Mouse (Mus musculus) liver, embryonic 16.5 days (tissue): ENCODE data around the gene Krt82. TPM values are rescaled to one million over a fixed set of nuclear protein-coding genes. Genes with fewer than 3 reads are reported as not detected.
"Not testable (repeated sequence)": the region's sequence is repeated elsewhere in the genome, so short reads cannot be mapped to it uniquely, and the experiment has no call there.

Experiments used
- ATAC-seq: fragments of 200-750 bp; cut with Nextera tagmentation; 2 replicates; pipeline ENCODE4 v1.8.0; 2017; ENCODE audit warnings: low read depth, mild to moderate bottlenecking, moderate number of reproducible peaks, moderate library complexity
- H3K27ac ChIP-seq: fragments of 300-500 bp; sonication (generic); 2 replicates; pipeline ENCODE4 v1.5.1; 2014; ENCODE audit warnings: mild to moderate bottlenecking, low read length
- H3K27me3 ChIP-seq: fragments of 300-500 bp; sonication (generic); 2 replicates; pipeline ENCODE4 v1.6.1; 2014; ENCODE audit warnings: low read depth, low read length, mixed read lengths; ENCODE audit not compliant: control insufficient read depth, insufficient read depth
- H3K36me3 ChIP-seq: fragments of 300-500 bp; sonication (generic); 2 replicates; pipeline ENCODE4 v1.6.1; 2014; ENCODE audit warnings: mild to moderate bottlenecking; ENCODE audit not compliant: control insufficient read depth, insufficient read depth
- H3K4me1 ChIP-seq: fragments of 300-500 bp; sonication (generic); 2 replicates; pipeline ENCODE4 v1.6.1; 2014; ENCODE audit warnings: low read depth, low read length, mixed read lengths; ENCODE audit not compliant: control insufficient read depth
- H3K4me2 ChIP-seq: fragments of 300-500 bp; sonication (generic); 2 replicates; pipeline ENCODE4 v1.6.1; 2014; ENCODE audit warnings: low read depth, low read length, mixed read lengths
- H3K4me3 ChIP-seq: fragments of 300-500 bp; sonication (generic); 2 replicates; pipeline ENCODE4 v1.5.1; 2014; ENCODE audit warnings: low read depth, mild to moderate bottlenecking, low read length
- H3K9ac ChIP-seq: fragments of 300-500 bp; sonication (generic); 2 replicates; pipeline ENCODE4 v1.6.1; 2014; ENCODE audit warnings: low read depth, low read length
- H3K9me3 ChIP-seq: fragments of 300-500 bp; sonication (generic); replicated peaks from 2 replicates; pipeline ENCODE4 v1.6.1; 2016; ENCODE audit warnings: low read length; ENCODE audit not compliant: control insufficient read depth
- WGBS: fragments of 180-500 bp; shearing (Covaris S2); extraction: QIAGEN DNeasy Blood & Tissue Kit; methylation state at CpG from one replicate; pipeline ENCODE4 v1.1.7; 2014; ENCODE audit not compliant: insufficient replicate concordance; 5-methylcytosine and 5-hydroxymethylcytosine counted together
- polyA plus RNA-seq: library from polyadenylated mRNA; unstranded; fragments of >200 nt; fragmentation: Nextera tagmentation; extraction: Ambion mirVana; gene quantifications from 2 replicates; pipeline ENCODE4 v1.2.1, GENCODE M21; 2015

Krt82 gene
- polyA plus RNA-seq, 1 experiment from 2014 or later = not detected

DNA sequence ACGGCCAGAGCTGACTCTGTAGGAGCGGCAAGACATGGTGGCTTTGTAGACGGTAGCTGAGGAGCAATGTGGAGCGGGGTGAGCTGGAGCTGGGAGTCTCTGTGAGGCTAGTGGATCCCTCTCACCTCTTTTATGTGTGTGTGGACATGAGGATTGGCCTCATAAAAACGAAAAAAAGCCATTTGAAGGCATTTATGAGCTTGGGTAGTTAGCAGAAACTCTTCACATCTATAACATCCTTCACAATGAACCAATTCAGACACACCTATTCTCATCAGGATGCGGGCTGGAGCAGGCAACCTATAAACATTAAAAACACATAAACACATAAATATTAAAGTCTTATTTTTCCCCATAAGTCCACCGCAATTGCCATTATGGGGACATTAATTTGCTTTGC lies 17.7 kb downstream of the Krt82 start, which contains the start of gene Krt84:
Krt84 (minus strand) TSS at position 101 of the 400 bp plus-strand sequence.
- H3K9ac ChIP-seq = no peak within 1 kb of the TSS
- H3K36me3 ChIP-seq = no peaks in the 10 kb centered on the region
- no peaks in the 10 kb centered on the region for H3K27me3 ChIP-seq
- no peaks in the 10 kb centered on the region for H3K4me1 ChIP-seq
- H3K4me3 ChIP-seq = no peak within 1 kb of the TSS
- no peak for ATAC-seq
- 59% methylated on average over 7 of the region's 7 CpGs for WGBS
- no peaks in the 10 kb centered on the region for H3K9me3 ChIP-seq
- H3K27ac ChIP-seq = no peak within 1 kb of the TSS
- no peak within 1 kb of the TSS for H3K4me2 ChIP-seq

DNA sequence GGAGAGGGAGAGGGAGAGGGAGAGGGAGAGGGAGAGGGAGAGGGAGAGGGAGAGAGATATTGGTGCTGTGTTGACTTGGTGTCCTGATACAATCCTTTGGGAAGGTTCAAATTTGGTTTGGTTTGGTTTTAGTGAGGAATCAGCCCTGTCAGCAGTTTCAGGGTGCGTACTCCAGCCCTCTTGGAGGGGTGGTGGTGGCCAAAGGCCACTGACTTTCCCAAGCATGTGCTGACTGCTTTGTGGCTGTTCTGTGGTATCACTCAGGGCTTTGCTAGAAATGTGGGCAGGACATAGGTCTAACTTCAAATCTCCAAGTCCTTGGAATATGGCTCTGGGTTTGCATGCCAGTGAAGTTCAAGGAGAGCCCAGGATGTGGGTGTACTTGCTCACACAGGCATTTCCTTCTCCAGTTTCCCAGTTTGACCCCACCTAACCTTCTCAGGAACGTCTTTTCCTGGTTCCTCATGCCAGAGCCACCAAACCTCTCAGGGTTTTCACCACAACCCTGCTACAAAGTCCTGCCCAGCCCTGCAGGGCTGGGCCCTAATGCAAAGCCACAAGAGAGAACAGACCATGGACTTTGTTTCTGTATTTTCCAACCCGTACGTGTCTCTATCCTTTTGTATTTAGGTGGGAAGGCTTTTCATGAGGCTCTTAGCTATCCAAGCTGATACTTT lies 27.8 kb downstream of the Krt82 start:
- Histone ChIP-seq H3K27ac (no peak overlapping the region), H3K36me3 (no peaks in the 10 kb centered on the region)

DNA sequence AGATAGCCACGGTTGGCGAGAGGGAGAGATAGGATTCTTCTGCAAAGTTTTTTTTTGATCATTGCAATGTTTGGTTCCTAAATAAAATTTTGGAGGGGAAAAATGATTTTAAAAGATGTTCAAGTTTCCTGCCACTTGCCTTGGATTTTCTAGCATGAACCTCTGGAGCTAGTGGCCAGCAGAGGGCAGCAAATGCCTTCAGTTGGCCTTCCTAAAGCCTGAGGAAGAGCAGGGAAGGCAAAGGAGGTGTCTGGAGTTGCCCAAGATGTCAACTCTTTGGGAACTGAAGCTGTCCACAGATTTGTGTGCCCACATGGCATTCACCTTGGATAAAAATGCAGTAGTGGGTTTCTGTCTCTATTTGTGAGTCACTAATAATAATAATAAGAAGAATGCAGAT lies 30.7 kb downstream of the Krt82 start:
- Histone ChIP-seq H3K36me3 (no peaks in the 10 kb centered on the region), H3K4me2 (no peak overlapping the region), H3K9ac (no peak overlapping the region), H3K4me3 (no peak overlapping the region), H3K4me1 (no peaks in the 10 kb centered on the region), H3K27ac (no peak overlapping the region), H3K27me3 (no peaks in the 10 kb centered on the region), H3K9me3 (no peaks in the 10 kb centered on the region)
- ATAC-seq = no peak
- 7% methylated on average over 2 of the region's 2 CpGs for WGBS

More for the DNA sequence above, 27.8 kb downstream of the Krt82 start:
- H3K9me3 ChIP-seq = no peaks in the 10 kb centered on the region
- H3K9ac ChIP-seq = no peak overlapping the region
- no peak overlapping the region for H3K4me3 ChIP-seq
- no peak overlapping the region for H3K4me2 ChIP-seq
- H3K4me1 ChIP-seq = no peaks in the 10 kb centered on the region
- H3K27me3 ChIP-seq = no peaks in the 10 kb centered on the region
- ATAC-seq = no peak
- WGBS = 51% methylated on average over 4 of the region's 4 CpGs

DNA sequence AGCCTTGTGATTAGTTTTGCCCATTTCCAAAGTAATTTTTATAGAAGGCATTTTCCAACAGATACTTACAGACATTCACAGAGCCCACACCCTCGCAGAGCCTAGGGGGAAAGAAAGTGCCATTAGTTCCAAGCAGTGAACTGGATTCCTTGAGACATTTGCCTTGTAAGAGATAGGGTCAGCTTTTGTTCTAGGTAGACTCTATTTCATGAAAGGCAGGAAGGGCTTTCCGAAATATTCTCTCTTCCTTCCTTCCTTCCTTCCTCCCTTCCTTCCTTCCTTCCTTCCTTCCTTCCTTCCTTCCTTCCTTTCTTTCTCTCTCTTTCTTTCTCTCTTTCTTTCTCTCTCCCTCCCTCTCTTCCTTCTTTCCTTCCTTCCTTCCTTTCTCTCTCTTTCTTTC lies 33.3 kb downstream of the Krt82 start, which contains the start of gene Gm49425:
Gm49425 (minus strand) TSS at position 101 of the 400 bp plus-strand sequence.
- not testable (repeated sequence) for H3K27ac ChIP-seq, H3K4me2 ChIP-seq, H3K9ac ChIP-seq, ATAC-seq, H3K27me3 ChIP-seq, H3K4me1 ChIP-seq, H3K4me3 ChIP-seq, H3K36me3 ChIP-seq, H3K9me3 ChIP-seq
- WGBS = 29% methylated on average over 2 of the region's 2 CpGs

DNA sequence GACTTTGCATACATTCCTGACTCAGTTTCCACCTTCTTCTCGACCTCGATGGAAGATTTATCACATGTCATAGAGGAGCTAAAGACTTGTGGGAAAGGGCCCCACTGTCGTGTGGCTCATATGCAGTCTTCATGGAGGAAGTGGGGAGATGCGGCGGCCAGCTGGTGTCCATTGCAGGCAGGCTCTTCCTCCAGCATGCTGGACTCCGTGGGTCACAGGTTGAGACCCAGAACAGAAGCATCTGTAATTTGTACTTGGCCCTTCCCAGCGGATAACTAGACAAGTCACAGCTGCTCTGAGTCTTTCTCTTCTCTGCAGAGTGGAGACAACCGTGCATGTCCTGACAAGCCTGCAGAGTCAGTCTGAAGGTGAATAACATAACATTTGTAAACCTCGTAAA lies 42.2 kb downstream of the Krt82 start:
- 44% methylated on average over 9 of the region's 9 CpGs for WGBS
- H3K4me3 ChIP-seq = no peak overlapping the region
- no peak overlapping the region for H3K9ac ChIP-seq
- H3K9me3 ChIP-seq = no peaks in the 10 kb centered on the region
- no peak overlapping the region for H3K27ac ChIP-seq
- H3K4me2 ChIP-seq = no peak overlapping the region
- no peaks in the 10 kb centered on the region for H3K4me1 ChIP-seq
- ATAC-seq = no peak
- no peaks in the 10 kb centered on the region for H3K27me3 ChIP-seq
- no peaks in the 10 kb centered on the region for H3K36me3 ChIP-seq

DNA sequence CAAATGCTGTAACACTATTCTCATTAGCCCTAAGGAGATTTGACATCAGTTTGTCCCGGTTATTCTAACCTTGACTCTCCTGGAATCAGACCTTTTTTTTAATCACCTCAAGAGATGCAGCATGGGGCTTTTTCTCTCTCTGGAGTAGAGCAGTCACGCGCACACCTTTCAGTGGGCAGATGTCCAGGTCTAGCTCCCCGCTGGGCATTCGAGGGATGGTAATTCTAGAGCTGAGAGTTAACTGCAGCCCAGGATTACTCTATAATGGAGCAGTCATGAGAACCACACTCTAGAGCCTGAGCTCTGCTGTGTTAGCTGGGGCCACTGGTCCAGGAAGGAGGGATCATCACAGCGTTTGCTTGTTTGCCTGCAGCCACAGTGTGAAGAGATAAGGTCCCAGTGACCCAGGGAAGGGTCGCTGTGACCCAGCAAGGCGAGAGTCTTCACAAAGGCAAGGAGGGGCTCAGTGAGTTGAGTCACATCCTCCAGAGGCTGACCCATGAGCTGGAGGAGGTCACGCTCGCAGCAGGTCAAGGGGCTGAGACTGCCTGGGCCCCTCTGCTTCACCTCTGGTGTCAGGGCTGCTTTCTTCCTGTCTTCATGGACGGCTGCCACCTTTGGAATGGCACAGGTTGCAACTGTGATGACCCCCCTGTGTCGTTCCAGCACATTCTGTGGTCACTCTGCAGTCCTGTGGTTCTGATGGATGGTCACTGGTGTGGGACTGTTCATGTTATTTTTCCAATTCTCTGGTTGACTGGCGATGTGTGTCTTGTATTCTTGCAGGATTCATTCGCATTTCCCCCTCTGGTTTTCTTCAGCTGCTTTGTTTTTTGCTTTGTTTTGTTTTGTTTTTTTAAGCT lies 43.3 kb downstream of the Krt82 start:
- no peaks in the 10 kb centered on the region for H3K36me3 ChIP-seq
- H3K4me3 ChIP-seq = no peak overlapping the region
- no peak for ATAC-seq
- H3K27ac ChIP-seq = no peak overlapping the region
- H3K4me1 ChIP-seq = no peaks in the 10 kb centered on the region
- H3K9ac ChIP-seq = no peak overlapping the region
- 43% methylated on average over 14 of the region's 14 CpGs for WGBS
- H3K4me2 ChIP-seq = no peak overlapping the region
- no peaks in the 10 kb centered on the region for H3K27me3 ChIP-seq
- H3K9me3 ChIP-seq = no peaks in the 10 kb centered on the region

DNA sequence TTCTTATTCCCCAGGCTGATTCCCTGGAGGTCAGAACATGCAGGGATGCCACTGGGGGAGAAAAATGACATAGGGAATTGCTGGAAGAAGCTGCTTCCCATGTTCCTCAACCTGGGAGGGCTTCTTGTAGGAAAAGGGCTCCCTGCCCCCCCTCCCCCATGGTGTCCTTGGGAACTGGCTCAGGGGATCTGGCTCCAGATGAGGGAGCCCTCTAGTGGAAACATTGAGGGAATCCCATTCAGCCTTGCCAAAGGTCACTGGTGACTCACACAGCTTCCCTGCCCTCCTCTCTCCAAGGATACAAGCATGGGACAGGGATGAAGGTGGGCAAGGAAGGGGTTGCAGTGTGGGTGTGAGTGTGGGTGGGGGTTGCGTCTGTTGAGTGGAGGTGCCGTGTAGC lies 53.3 kb downstream of the Krt82 start:
- Histone ChIP-seq H3K36me3 (no peaks in the 10 kb centered on the region), H3K4me3 (no peak overlapping the region), H3K9ac (no peak overlapping the region), H3K9me3 (no peaks in the 10 kb centered on the region), H3K4me2 (no peak overlapping the region), H3K4me1 (no peaks in the 10 kb centered on the region), H3K27ac (no peak overlapping the region), H3K27me3 (no peaks in the 10 kb centered on the region)
- no peak for ATAC-seq
- WGBS = 40% methylated on average over 1 of the region's 2 CpGs

DNA sequence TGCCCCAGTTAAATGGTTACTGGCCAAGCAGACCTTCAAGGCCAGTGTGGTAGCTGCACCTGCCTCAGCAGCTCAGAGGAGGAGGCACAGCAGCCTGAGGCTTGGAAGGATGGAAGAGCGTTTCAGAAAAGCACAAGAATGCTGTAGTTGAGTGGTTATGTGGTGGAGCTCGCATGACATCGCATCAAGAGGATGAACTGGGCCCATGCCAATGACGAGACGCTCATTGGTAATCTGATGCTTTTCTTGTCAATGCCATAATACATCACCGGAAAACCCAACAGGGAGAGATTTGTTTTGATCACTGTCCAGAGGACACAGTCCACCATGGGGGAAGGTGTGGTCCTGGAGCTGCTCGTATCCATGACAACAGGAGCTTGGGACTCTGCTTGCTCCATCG lies 55.2 kb downstream of the Krt82 start:
- no peaks in the 10 kb centered on the region for H3K27me3 ChIP-seq
- no peaks in the 10 kb centered on the region for H3K9me3 ChIP-seq
- no peaks in the 10 kb centered on the region for H3K4me1 ChIP-seq
- no peak overlapping the region for H3K9ac ChIP-seq
- no peak overlapping the region for H3K4me2 ChIP-seq
- no peak for ATAC-seq
- 77% methylated on average over 8 of the region's 8 CpGs for WGBS
- no peaks in the 10 kb centered on the region for H3K36me3 ChIP-seq
- no peak overlapping the region for H3K4me3 ChIP-seq
- H3K27ac ChIP-seq = no peak overlapping the region

DNA sequence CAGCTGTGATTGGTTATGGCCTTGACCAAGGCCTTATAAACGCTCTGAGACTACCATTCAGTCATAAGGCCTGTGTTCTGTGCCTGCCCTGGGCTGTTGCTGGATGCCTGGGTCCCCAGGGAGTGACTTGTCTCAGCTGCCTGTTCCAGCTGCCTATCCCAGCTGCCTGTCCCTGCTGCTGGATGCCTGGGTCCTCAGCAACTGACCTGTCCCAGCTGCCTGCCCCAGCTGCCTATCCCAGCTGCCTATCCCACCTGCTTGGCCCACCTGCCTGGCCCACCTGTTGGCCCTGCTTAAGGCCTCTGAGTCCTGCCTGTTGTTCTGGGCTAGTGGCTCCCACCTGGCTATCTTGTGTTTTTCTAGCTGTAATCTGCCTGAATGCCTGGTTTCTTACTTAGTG lies 56.3 kb downstream of the Krt82 start:
- H3K4me3 ChIP-seq = no peak overlapping the region
- WGBS = 22% methylated on average over 1 of the region's 1 CpGs
- no peaks in the 10 kb centered on the region for H3K9me3 ChIP-seq
- H3K27ac ChIP-seq = no peak overlapping the region
- no peak for ATAC-seq
- H3K9ac ChIP-seq = no peak overlapping the region
- H3K4me1 ChIP-seq = no peaks in the 10 kb centered on the region
- H3K27me3 ChIP-seq = no peaks in the 10 kb centered on the region
- no peak overlapping the region for H3K4me2 ChIP-seq
- H3K36me3 ChIP-seq = no peaks in the 10 kb centered on the region
